Mouse (Mus musculus) liver, embryonic 12.5 days (tissue): ENCODE results near the gene Slc13a2. TPM values are rescaled to one million over a fixed set of nuclear protein-coding genes. Genes with fewer than 3 reads are reported as not detected.

Experiments
- ATAC-seq: fragments of 200-750 bp; cut with Nextera tagmentation; 2 replicates; pipeline ENCODE4 v1.8.0; 2017; ENCODE audit warnings: moderate number of reproducible peaks, mild to moderate bottlenecking, moderate library complexity
- H3K27ac ChIP-seq: fragments of 300-500 bp; sonication (generic); 2 replicates; pipeline ENCODE4 v1.5.1; 2016; ENCODE audit warnings: mild to moderate bottlenecking
- H3K27me3 ChIP-seq: fragments of 300-500 bp; sonication (generic); replicated peaks from 2 replicates; pipeline ENCODE4 v1.6.1; 2016; ENCODE audit warnings: mild to moderate bottlenecking, moderate library complexity
- H3K36me3 ChIP-seq: fragments of 300-500 bp; sonication (generic); 2 replicates; pipeline ENCODE4 v1.6.1; 2016; ENCODE audit warnings: mild to moderate bottlenecking, moderate library complexity
- H3K4me1 ChIP-seq: fragments of 300-500 bp; sonication (generic); 2 replicates; pipeline ENCODE4 v1.6.1; 2016
- H3K4me2 ChIP-seq: fragments of 300-500 bp; sonication (generic); 2 replicates; pipeline ENCODE4 v1.6.1; 2016; ENCODE audit warnings: mild to moderate bottlenecking, moderate library complexity
- H3K4me3 ChIP-seq: fragments of 300-500 bp; sonication (generic); 2 replicates; pipeline ENCODE4 v1.5.1; 2016; ENCODE audit warnings: mild to moderate bottlenecking, moderate library complexity
- H3K9ac ChIP-seq: fragments of 300-500 bp; sonication (generic); 2 replicates; pipeline ENCODE4 v1.6.1; 2016; ENCODE audit warnings: mild to moderate bottlenecking, moderate library complexity
- H3K9me3 ChIP-seq: fragments of 300-500 bp; sonication (generic); replicated peaks from 2 replicates; pipeline ENCODE4 v1.6.1; 2016; ENCODE audit warnings: mild to moderate bottlenecking, moderate library complexity
- WGBS: fragments of 180-500 bp; shearing (Covaris S2); methylation state at CpG from one replicate; pipeline ENCODE4 v1.1.7; 2016; ENCODE audit not compliant: insufficient replicate concordance; 5-methylcytosine and 5-hydroxymethylcytosine counted together
- polyA plus RNA-seq: library from polyadenylated mRNA; unstranded; fragments of >200 nt; fragmentation: Nextera tagmentation; extraction: Ambion mirVana; gene quantifications from 2 replicates; pipeline ENCODE4 v1.2.1, GENCODE M21; 2016

Slc13a2 gene
- polyA plus RNA-seq, 1 experiment from 2014 or later, result 0.05 TPM

GRCm38 (mm10) chr11:78455308-78455707, 33.3 kb upstream of the Slc13a2 start:
- Histone ChIP-seq H3K27me3 (peaks cover 37% of the 10 kb centered on the region), H3K4me2 (no peak overlapping the region), H3K27ac (no peak overlapping the region), H3K9me3 (no peaks in the 10 kb centered on the region), H3K4me3 (no peak overlapping the region), H3K9ac (no peak overlapping the region), H3K4me1 (no peaks in the 10 kb centered on the region), H3K36me3 (no peaks in the 10 kb centered on the region)
- no peak for ATAC-seq
- 26% methylated on average over 5 of the region's 5 CpGs for WGBS

GRCm38 (mm10) chr11:78454276-78454675, 32.3 kb upstream of the Slc13a2 start:
- ATAC-seq, result no peak
- WGBS, result 57% methylated on average over 7 of the region's 7 CpGs
- no peaks in the 10 kb centered on the region for H3K36me3 ChIP-seq

GRCm38 (mm10) chr11:78453675-78454074, 31.7 kb upstream of the Slc13a2 start:
- no peak overlapping the region for H3K9ac ChIP-seq
- no peak overlapping the region for H3K4me2 ChIP-seq
- H3K4me3 ChIP-seq, result no peak overlapping the region
- H3K36me3 ChIP-seq, result no peaks in the 10 kb centered on the region
- no peaks in the 10 kb centered on the region for H3K4me1 ChIP-seq
- WGBS, result 6% methylated on average over 4 of the region's 4 CpGs
- H3K27me3 ChIP-seq, result peaks cover 40% of the 10 kb centered on the region
- H3K9me3 ChIP-seq, result no peaks in the 10 kb centered on the region
- H3K27ac ChIP-seq, result no peak overlapping the region
- no peak for ATAC-seq

More at GRCm38 (mm10) chr11:78454276-78454675, 32.3 kb upstream of the Slc13a2 start:
- H3K4me3 ChIP-seq, result no peak overlapping the region
- H3K27ac ChIP-seq, result no peak overlapping the region
- H3K4me2 ChIP-seq, result no peak overlapping the region
- H3K27me3 ChIP-seq, result peaks cover 40% of the 10 kb centered on the region
- H3K4me1 ChIP-seq, result no peaks in the 10 kb centered on the region
- no peaks in the 10 kb centered on the region for H3K9me3 ChIP-seq
- H3K9ac ChIP-seq, result no peak overlapping the region

GRCm38 (mm10) chr11:78450337-78450736, 28.3 kb upstream of the Slc13a2 start:
- Histone ChIP-seq H3K36me3 (no peaks in the 10 kb centered on the region), H3K9me3 (no peaks in the 10 kb centered on the region), H3K4me1 (no peaks in the 10 kb centered on the region), H3K4me2 (no peak overlapping the region), H3K4me3 (no peak overlapping the region), H3K27me3 (peaks cover 27% of the 10 kb centered on the region), H3K27ac (no peak overlapping the region), H3K9ac (no peak overlapping the region)
- ATAC-seq, result no peak
- WGBS, result 14% methylated on average over 2 of the region's 2 CpGs

- no peak overlapping the region for H3K27ac ChIP-seq
- no peaks in the 10 kb centered on the region for H3K4me1 ChIP-seq
- no peak overlapping the region for H3K4me3 ChIP-seq
- peaks cover 22% of the 10 kb centered on the region for H3K27me3 ChIP-seq
- no peak overlapping the region for H3K4me2 ChIP-seq
- H3K36me3 ChIP-seq, result no peaks in the 10 kb centered on the region
- H3K9me3 ChIP-seq, result no peaks in the 10 kb centered on the region
- no peak overlapping the region for H3K9ac ChIP-seq
- 91% methylated on average over 1 of the region's 1 CpGs for WGBS
- ATAC-seq, result no peak
Measured at GRCm38 (mm10) chr11:78448242-78448641, 26.2 kb upstream of the Slc13a2 start.

- Histone ChIP-seq H3K27me3 (peaks cover 15% of the 10 kb centered on the region), H3K4me2 (no peak overlapping the region), H3K36me3 (no peaks in the 10 kb centered on the region), H3K4me3 (no peak overlapping the region), H3K4me1 (no peaks in the 10 kb centered on the region), H3K9me3 (no peaks in the 10 kb centered on the region), H3K27ac (no peak overlapping the region), H3K9ac (no peak overlapping the region)
- ATAC-seq, result no peak
- WGBS, result 32% methylated on average over 3 of the region's 3 CpGs
Measured at GRCm38 (mm10) chr11:78447168-78447567, 25.2 kb upstream of the Slc13a2 start.

GRCm38 (mm10) chr11:78443115-78443514, 21.1 kb upstream of the Slc13a2 start:
- H3K9ac ChIP-seq, result no peak overlapping the region
- ATAC-seq, result no peak
- no peaks in the 10 kb centered on the region for H3K9me3 ChIP-seq
- WGBS, result 67% methylated on average over 5 of the region's 5 CpGs
- no peaks in the 10 kb centered on the region; the same call in 1 of the 2 replicates for H3K27me3 ChIP-seq
- H3K4me2 ChIP-seq, result no peak overlapping the region
- no peak overlapping the region for H3K27ac ChIP-seq
- no peak overlapping the region for H3K4me3 ChIP-seq
- H3K4me1 ChIP-seq, result no peaks in the 10 kb centered on the region
- no peaks in the 10 kb centered on the region for H3K36me3 ChIP-seq

- no peak overlapping the region for H3K27ac ChIP-seq
- no peak for ATAC-seq
Measured at GRCm38 (mm10) chr11:78438399-78438930, 16.4 kb upstream of the Slc13a2 start.

GRCm38 (mm10) chr11:78437182-78437581, 15.2 kb upstream of the Slc13a2 start:
- Histone ChIP-seq H3K36me3 (no peaks in the 10 kb centered on the region), H3K4me1 (0 out of 2 replicates have a peak, but pooled peaks cover 6% of the 10 kb centered on the region), H3K9me3 (no peaks in the 10 kb centered on the region), H3K9ac (no peak overlapping the region), H3K4me2 (no peak overlapping the region), H3K27ac (no peak overlapping the region), H3K27me3 (peaks cover 10% of the 10 kb centered on the region; the same call in 1 of the 2 replicates), H3K4me3 (no peak overlapping the region)
- WGBS, result 68% methylated on average over 7 of the region's 7 CpGs
- ATAC-seq, result no peak

More at GRCm38 (mm10) chr11:78438399-78438930, 16.4 kb upstream of the Slc13a2 start:
- no peaks in the 10 kb centered on the region for H3K9me3 ChIP-seq
- H3K36me3 ChIP-seq, result no peaks in the 10 kb centered on the region
- peaks cover 10% of the 10 kb centered on the region; the same call in 1 of the 2 replicates for H3K27me3 ChIP-seq
- H3K4me2 ChIP-seq, result no peak overlapping the region
- WGBS, result 39% methylated on average over 3 of the region's 3 CpGs
- no peak overlapping the region for H3K9ac ChIP-seq
- H3K4me1 ChIP-seq, result 0 out of 2 replicates have a peak, but pooled peaks cover 6% of the 10 kb centered on the region
- no peak overlapping the region for H3K4me3 ChIP-seq

- Histone ChIP-seq H3K4me3 (no peak overlapping the region), H3K4me2 (peak overlapping the region; percentile 11)
- 7% methylated on average over 19 of the region's 19 CpGs for WGBS
Measured at GRCm38 (mm10) chr11:78435776-78436349, 13.8 kb upstream of the Slc13a2 start.

GRCm38 (mm10) chr11:78434052-78434451, 12.0 kb upstream of the Slc13a2 start:
- Histone ChIP-seq H3K27ac (no peak overlapping the region), H3K9me3 (no peaks in the 10 kb centered on the region), H3K4me1 (0 out of 2 replicates have a peak, but pooled peaks cover 9% of the 10 kb centered on the region), H3K27me3 (peaks cover 10% of the 10 kb centered on the region; the same call in 1 of the 2 replicates), H3K4me3 (no peak overlapping the region), H3K36me3 (no peaks in the 10 kb centered on the region), H3K4me2 (no peak overlapping the region), H3K9ac (no peak overlapping the region)
- 32% methylated on average over 4 of the region's 4 CpGs for WGBS
- no peak for ATAC-seq

More at GRCm38 (mm10) chr11:78435776-78436349, 13.8 kb upstream of the Slc13a2 start:
- H3K36me3 ChIP-seq, result no peaks in the 10 kb centered on the region
- peaks cover 10% of the 10 kb centered on the region; the same call in 1 of the 2 replicates for H3K27me3 ChIP-seq
- no peak overlapping the region for H3K9ac ChIP-seq
- no peaks in the 10 kb centered on the region for H3K9me3 ChIP-seq
- ATAC-seq, result no peak
- H3K4me1 ChIP-seq, result 0 out of 2 replicates have a peak, but pooled peaks cover 9% of the 10 kb centered on the region
- H3K27ac ChIP-seq, result no peak overlapping the region

- no peak overlapping the region for H3K4me3 ChIP-seq
- H3K4me2 ChIP-seq, result no peak overlapping the region
- H3K36me3 ChIP-seq, result no peaks in the 10 kb centered on the region
- no peaks in the 10 kb centered on the region for H3K9me3 ChIP-seq
- H3K27me3 ChIP-seq, result peaks cover 10% of the 10 kb centered on the region
- H3K27ac ChIP-seq, result no peak overlapping the region
- 75% methylated on average over 10 of the region's 10 CpGs for whole genome bisulfite sequencing
- no peak overlapping the region for H3K9ac ChIP-seq
- no peak for ATAC-seq
- H3K4me1 ChIP-seq, result 0 out of 2 replicates have a peak, but pooled peaks cover 9% of the 10 kb centered on the region
Measured at GRCm38 (mm10) chr11:78431176-78431575, 9.2 kb upstream of the Slc13a2 start.
